Mouse (Mus musculus): Measurements from ENCODE around the gene Mpp3. TPM values are rescaled to one million over a fixed set of nuclear protein-coding genes. Genes with fewer than 3 reads are reported as not detected.

Gene Mpp3
- total and polyA plus RNA-seq, 3 experiments: 0.12 to 3.8 (median 0.31) TPM

DNA sequence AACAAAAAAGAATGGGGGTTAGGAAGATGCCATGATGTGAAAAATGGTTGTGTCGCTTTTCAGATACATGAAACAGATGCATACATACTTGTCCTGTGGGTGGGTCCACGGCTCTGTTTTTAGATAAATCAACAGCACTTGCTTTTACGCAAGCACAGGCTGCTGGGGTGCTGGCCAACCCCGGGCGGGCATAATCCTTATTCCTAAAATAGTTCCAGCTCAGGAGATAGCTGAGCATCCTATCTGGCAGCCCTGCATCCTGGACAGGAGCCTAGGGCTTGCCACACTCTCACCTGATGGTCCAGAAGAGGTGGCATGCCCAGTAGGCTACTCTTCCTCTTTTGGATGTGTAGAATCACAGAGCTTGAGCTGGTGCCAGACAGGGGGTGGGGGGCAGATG lies 78.2 kb downstream of the Mpp3 start:
- no peak overlapping the region for H3K4me2 ChIP-seq (ENCODE audit: insufficient read depth, low read depth, poor library complexity, severe bottlenecking)
- dilution Hi-C loops (cut with MboI; ENCODE audit: extremely low pct_ligation_motif_present, extremely low pct_unique_long_range_greater_than_20kb, low sequenced_read_pairs) (no loop called here), in situ Hi-C loops (cut with MboI; ENCODE audit: low pct_ligation_motif_present, low pct_unique_long_range_greater_than_20kb, low sequenced_read_pairs) (no loop called here)
- H3K9me3 ChIP-seq (replicated peaks; ENCODE audit: low read length): no peaks in the 10 kb centered on the region
- no peak overlapping the region for H3K27ac ChIP-seq (ENCODE audit: insufficient read depth, low read depth)
- no peaks in the 10 kb centered on the region for H3K79me2 ChIP-seq (replicated peaks; ENCODE audit: control insufficient read depth, extremely low read depth, insufficient read depth, poor library complexity, severe bottlenecking)
- H3K36me3 ChIP-seq (replicated peaks in 1 of 2; ENCODE audit: control insufficient read depth in 1 of 2, insufficient read depth in 1 of 2, low read length in 1 of 2): no peaks in the 10 kb centered on the region
- H3K27me3 ChIP-seq (replicated peaks): peaks cover 24% of the 10 kb centered on the region
- H3K4me1 ChIP-seq (ENCODE audit: control insufficient read depth in 1 of 2, insufficient read depth in 2 of 2): peaks cover 8 to 22% of the 10 kb centered on the region in 2 experiments; a peak in 3 of 4 replicates
- H3K9ac ChIP-seq (ENCODE audit: insufficient read depth, low read depth): no peak overlapping the region
- TF ChIP-seq MXI1 (IDR thresholded peaks at IDR 0.05; ENCODE audit: low read depth, low read length) (no peak), MEF2A (IDR thresholded peaks at IDR 0.05; ENCODE audit: borderline replicate concordance, low read depth, low read length) (no peak), RCOR1 (conservative IDR thresholded peaks at IDR 0.05; ENCODE audit: low read depth, low read length) (no peak), CHD2 (IDR thresholded peaks at IDR 0.05; ENCODE audit: low read length) (no peak), POLR2A (IDR thresholded peaks at IDR 0.05; ENCODE audit: low read depth, low read length) (no peak), TCF12 (IDR thresholded peaks at IDR 0.05; ENCODE audit: low read depth, low read length) (no peak), MYC (IDR thresholded peaks at IDR 0.05; ENCODE audit: low read depth, low read length) (no peak), ZKSCAN1 (IDR thresholded peaks at IDR 0.05; ENCODE audit: borderline replicate concordance, low read depth, low read length) (no peak), USF2 (conservative IDR thresholded peaks at IDR 0.05; ENCODE audit: low read depth, low read length) (no peak), CTCF (conservative IDR thresholded peaks at IDR 0.05 in 1 of 2, IDR thresholded peaks at IDR 0.05 in 1 of 2; ENCODE audit: low read depth in 2 of 2, low read length in 2 of 2) (no peak), TBP (conservative IDR thresholded peaks at IDR 0.05; ENCODE audit: low read depth, low read length) (no peak)
- no peak overlapping the region for H3K4me3 ChIP-seq (replicated peaks in 1 of 3; ENCODE audit: low read depth in 2 of 3, low read length in 2 of 3, poor library complexity in 1 of 3)
- DNase-seq (ENCODE audit: extremely low read depth): no peak

Other genes starting within 250 kb of the Mpp3 start
- 3.1 and 4.2 TPM in 2 replicates for gene Etv4, start 243.1 kb downstream of the Mpp3 start, total RNA-seq (2012; rRNA removed)
- 2.4 and 2.9 TPM in 2 replicates for gene Etv4, start 243.1 kb downstream of the Mpp3 start, total RNA-seq (2014; rRNA removed)
- 2.0 and 2.4 TPM in 2 replicates for gene Etv4, start 243.1 kb downstream of the Mpp3 start, polyA plus RNA-seq (2012; ENCODE audit: insufficient read length, low read depth)
- gene Meox1, start 134.1 kb downstream of the Mpp3 start, total RNA-seq (2012; rRNA removed): not detected in 2 replicates
- gene Meox1, start 134.1 kb downstream of the Mpp3 start, total RNA-seq (2014; rRNA removed): not detected in 2 replicates
- not detected in 2 replicates for gene Meox1, start 134.1 kb downstream of the Mpp3 start, polyA plus RNA-seq (2012; ENCODE audit: insufficient read length, low read depth)
- not detected in 2 replicates for gene Sost, start 61.4 kb downstream of the Mpp3 start, total RNA-seq (2012; rRNA removed)
- gene Sost, start 61.4 kb downstream of the Mpp3 start, total RNA-seq (2014; rRNA removed): not detected in 2 replicates
- not detected in 2 replicates for gene Sost, start 61.4 kb downstream of the Mpp3 start, polyA plus RNA-seq (2012; ENCODE audit: insufficient read length, low read depth)
- gene Cfap97d1, start 44.2 kb downstream of the Mpp3 start, total RNA-seq (2012; rRNA removed): not detected in 2 replicates
- not detected in 2 replicates for gene Cfap97d1, start 44.2 kb downstream of the Mpp3 start, total RNA-seq (2014; rRNA removed)
- gene Cfap97d1, start 44.2 kb downstream of the Mpp3 start, polyA plus RNA-seq (2012; ENCODE audit: insufficient read length, low read depth): not detected in 2 replicates
- 17.9 and 20.8 TPM in 2 replicates for gene Dusp3, start 41.4 kb downstream of the Mpp3 start, total RNA-seq (2012; rRNA removed)
- 5.6 and 7.5 TPM in 2 replicates for gene Dusp3, start 41.4 kb downstream of the Mpp3 start, total RNA-seq (2014; rRNA removed)
- 19.2 and 23.6 TPM in 2 replicates for gene Dusp3, start 41.4 kb downstream of the Mpp3 start, polyA plus RNA-seq (2012; ENCODE audit: insufficient read length, low read depth)
- gene Cd300lg, start 13.0 kb upstream of the Mpp3 start, total RNA-seq (2012; rRNA removed): not detected in 2 replicates
- not detected in 2 replicates for gene Cd300lg, start 13.0 kb upstream of the Mpp3 start, total RNA-seq (2014; rRNA removed)
- not detected in 2 replicates for gene Cd300lg, start 13.0 kb upstream of the Mpp3 start, polyA plus RNA-seq (2012; ENCODE audit: insufficient read length, low read depth)
- 1.4 and 3.1 TPM in 2 replicates for gene Mpp2, start 60.1 kb upstream of the Mpp3 start, total RNA-seq (2012; rRNA removed)
- 0.35 and 0.46 TPM in 2 replicates for gene Mpp2, start 60.1 kb upstream of the Mpp3 start, total RNA-seq (2014; rRNA removed)
- 0.76 and 0.83 TPM in 2 replicates for gene Mpp2, start 60.1 kb upstream of the Mpp3 start, polyA plus RNA-seq (2012; ENCODE audit: insufficient read length, low read depth)
- gene Ppy, start 72.9 kb upstream of the Mpp3 start, total RNA-seq (2012; rRNA removed): not detected in 2 replicates
- gene Ppy, start 72.9 kb upstream of the Mpp3 start, total RNA-seq (2014; rRNA removed): not detected in 2 replicates
- not detected in 2 replicates for gene Ppy, start 72.9 kb upstream of the Mpp3 start, polyA plus RNA-seq (2012; ENCODE audit: insufficient read length, low read depth)
- gene Pyy, start 79.4 kb upstream of the Mpp3 start, total RNA-seq (2012; rRNA removed): not detected in 2 replicates
- not detected in 2 replicates for gene Pyy, start 79.4 kb upstream of the Mpp3 start, total RNA-seq (2014; rRNA removed)
- gene Pyy, start 79.4 kb upstream of the Mpp3 start, polyA plus RNA-seq (2012; ENCODE audit: insufficient read length, low read depth): not detected in 2 replicates
- not detected in 2 replicates for gene Nags, start 117.1 kb upstream of the Mpp3 start, total RNA-seq (2012; rRNA removed)
- gene Nags, start 117.1 kb upstream of the Mpp3 start, total RNA-seq (2014; rRNA removed): not detected in 2 replicates
- gene Nags, start 117.1 kb upstream of the Mpp3 start, polyA plus RNA-seq (2012; ENCODE audit: insufficient read length, low read depth): not detected in 2 replicates
- 56.7 and 63.1 TPM in 2 replicates for gene Tmem101, start 127.9 kb upstream of the Mpp3 start, total RNA-seq (2012; rRNA removed)
- gene Tmem101, start 127.9 kb upstream of the Mpp3 start, total RNA-seq (2014; rRNA removed): 36.1 and 38.5 TPM in 2 replicates
- gene Tmem101, start 127.9 kb upstream of the Mpp3 start, polyA plus RNA-seq (2012; ENCODE audit: insufficient read length, low read depth): 29.7 and 35.4 TPM in 2 replicates
- 66.9 and 78.7 TPM in 2 replicates for gene Lsm12, start 156.8 kb upstream of the Mpp3 start, total RNA-seq (2012; rRNA removed)
- gene Lsm12, start 156.8 kb upstream of the Mpp3 start, total RNA-seq (2014; rRNA removed): 70.0 and 78.9 TPM in 2 replicates
- gene Lsm12, start 156.8 kb upstream of the Mpp3 start, polyA plus RNA-seq (2012; ENCODE audit: insufficient read length, low read depth): 164 and 185 TPM in 2 replicates
- gene G6pc3, start 161.2 kb upstream of the Mpp3 start, total RNA-seq (2012; rRNA removed): 31.9 and 34.7 TPM in 2 replicates
- gene G6pc3, start 161.2 kb upstream of the Mpp3 start, total RNA-seq (2014; rRNA removed): 26.3 and 31.3 TPM in 2 replicates
- 65.6 and 72.3 TPM in 2 replicates for gene G6pc3, start 161.2 kb upstream of the Mpp3 start, polyA plus RNA-seq (2012; ENCODE audit: insufficient read length, low read depth)
- gene Hdac5, start 201.7 kb upstream of the Mpp3 start, total RNA-seq (2012; rRNA removed): 49.6 and 49.9 TPM in 2 replicates
- gene Hdac5, start 201.7 kb upstream of the Mpp3 start, total RNA-seq (2014; rRNA removed): 23.3 and 24.9 TPM in 2 replicates
- 46.4 and 53.9 TPM in 2 replicates for gene Hdac5, start 201.7 kb upstream of the Mpp3 start, polyA plus RNA-seq (2012; ENCODE audit: insufficient read length, low read depth)
- gene BC030867, start 220.4 kb upstream of the Mpp3 start, total RNA-seq (2012; rRNA removed): 25.6 and 26.2 TPM in 2 replicates
- gene BC030867, start 220.4 kb upstream of the Mpp3 start, total RNA-seq (2014; rRNA removed): 9.7 and 11.4 TPM in 2 replicates
- gene BC030867, start 220.4 kb upstream of the Mpp3 start, polyA plus RNA-seq (2012; ENCODE audit: insufficient read length, low read depth): 34.0 and 35.2 TPM in 2 replicates
- 0.04 TPM in 1 of 2 replicates, not detected in the other for gene Asb16, start 240.3 kb upstream of the Mpp3 start, total RNA-seq (2012; rRNA removed)
- not detected in 2 replicates for gene Asb16, start 240.3 kb upstream of the Mpp3 start, total RNA-seq (2014; rRNA removed)
- gene Asb16, start 240.3 kb upstream of the Mpp3 start, polyA plus RNA-seq (2012; ENCODE audit: insufficient read length, low read depth): not detected in 2 replicates

Data from CH12.LX (cell line).